Mouse (Mus musculus) urinary bladder, postnatal 10 days (tissue): ENCODE measurements around the gene Mdm2.

ENCODE experiments used
- DNase-seq: peaks from one replicate; pipeline ENCODE4 v3.0.0; 2022; ENCODE audit warnings: low spot score

Mdm2 gene

GRCm38 (mm10) chr10:117668546-117669300, 41.8 kb downstream of the Mdm2 start:
- no peak for DNase-seq

DNA sequence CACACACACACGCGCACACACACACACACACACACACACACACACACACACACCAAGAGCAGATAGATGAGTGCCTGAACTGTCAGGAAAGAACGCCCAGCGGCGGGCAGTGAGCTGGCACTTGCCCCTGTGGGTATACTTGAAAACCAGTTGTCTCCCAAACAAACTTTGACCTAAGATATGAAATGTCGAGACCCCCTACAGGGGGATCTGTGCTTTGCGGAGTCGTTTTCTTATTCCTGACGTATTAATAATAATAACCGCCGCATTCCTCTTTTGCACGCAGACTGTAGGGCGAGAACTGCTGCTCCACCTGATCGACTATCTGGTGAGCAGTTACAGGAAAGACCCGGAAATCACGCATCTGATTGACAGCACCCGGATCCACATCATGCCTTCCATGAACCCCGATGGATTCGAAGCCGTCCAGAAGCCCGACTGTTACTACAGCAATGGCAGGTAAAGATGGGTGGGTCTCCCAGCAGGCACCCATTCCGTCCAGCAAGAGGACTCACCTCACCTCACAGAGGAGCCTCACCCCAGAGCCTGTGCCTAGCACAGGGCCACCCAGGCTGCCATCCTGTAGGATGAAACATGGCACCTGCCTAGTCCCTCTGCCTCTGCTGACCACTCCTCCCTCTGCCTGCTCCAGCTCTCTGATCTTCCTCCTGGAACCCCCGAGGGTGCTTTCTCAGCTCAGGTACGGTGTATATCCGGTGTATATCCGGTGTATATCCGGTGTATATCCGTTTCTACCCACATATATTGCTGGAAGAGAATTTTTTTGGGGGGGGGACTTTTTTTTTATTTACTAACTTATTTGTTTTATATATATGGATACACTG, 42.7 kb downstream of the Mdm2 start:
- DNase-seq, result no peak

GRCm38 (mm10) chr10:117666947-117667630, 43.5 kb downstream of the Mdm2 start:
- no peak for DNase-seq

GRCm38 (mm10) chr10:117666361-117666760, 44.2 kb downstream of the Mdm2 start:
- DNase-seq, result no peak

DNA sequence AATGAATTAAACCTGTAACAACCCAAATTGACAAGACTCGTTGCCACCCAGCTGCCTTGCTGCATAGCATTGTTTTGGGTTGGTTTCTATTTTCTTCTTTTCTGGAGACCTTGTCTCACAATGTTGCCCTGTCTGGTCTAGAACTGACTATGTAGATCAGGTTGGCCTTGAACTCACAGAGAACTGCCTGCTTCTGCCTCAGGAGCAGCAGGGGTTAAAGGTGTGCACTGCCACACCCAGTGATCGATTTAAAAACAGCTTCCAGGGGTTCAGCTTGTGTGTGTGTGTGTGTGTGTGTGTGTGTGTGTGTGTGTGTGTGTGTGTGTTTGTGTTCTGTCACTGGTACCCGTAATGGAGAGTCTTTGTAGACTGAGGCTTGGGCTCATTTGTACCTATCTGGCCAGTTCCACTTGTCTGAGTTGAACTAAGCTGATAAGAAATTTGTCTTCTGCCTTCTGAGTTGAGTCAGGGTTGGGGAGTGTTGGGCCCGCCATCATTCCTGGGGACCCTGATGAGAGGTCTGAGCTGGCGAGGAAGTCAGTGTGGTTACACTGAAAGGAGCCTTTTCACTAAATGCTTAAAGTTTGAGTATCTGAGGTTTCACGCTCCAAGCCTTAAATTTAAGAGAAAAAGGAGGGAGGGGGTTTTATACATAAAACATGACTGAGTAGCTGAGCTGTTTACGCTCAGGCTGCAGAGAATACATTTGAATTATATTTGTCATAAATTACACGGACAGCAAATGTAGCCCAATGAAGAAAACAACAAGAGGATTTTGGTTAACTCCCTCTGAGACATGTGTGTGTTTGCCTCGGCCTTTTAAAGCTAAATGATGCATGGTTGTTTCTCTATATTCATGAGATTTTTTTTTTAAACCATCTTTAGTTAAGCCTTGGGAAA, 44.9 kb downstream of the Mdm2 start:
- DNase-seq, result no peak

DNA sequence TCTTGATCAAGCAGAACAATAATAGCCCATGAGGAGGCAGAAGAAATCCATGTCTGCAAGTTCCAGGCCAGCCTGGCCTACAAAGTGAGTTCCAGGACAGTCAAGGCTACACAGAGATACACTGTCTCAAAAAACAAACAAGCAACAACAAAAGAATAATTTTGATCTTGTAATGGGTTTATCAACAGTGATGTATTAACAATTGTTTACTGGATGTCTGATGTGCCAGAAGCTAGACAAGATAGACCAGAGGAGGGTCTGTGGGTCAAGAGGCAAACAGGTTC, 45.7 kb downstream of the Mdm2 start:
- DNase-seq, result no peak

DNA sequence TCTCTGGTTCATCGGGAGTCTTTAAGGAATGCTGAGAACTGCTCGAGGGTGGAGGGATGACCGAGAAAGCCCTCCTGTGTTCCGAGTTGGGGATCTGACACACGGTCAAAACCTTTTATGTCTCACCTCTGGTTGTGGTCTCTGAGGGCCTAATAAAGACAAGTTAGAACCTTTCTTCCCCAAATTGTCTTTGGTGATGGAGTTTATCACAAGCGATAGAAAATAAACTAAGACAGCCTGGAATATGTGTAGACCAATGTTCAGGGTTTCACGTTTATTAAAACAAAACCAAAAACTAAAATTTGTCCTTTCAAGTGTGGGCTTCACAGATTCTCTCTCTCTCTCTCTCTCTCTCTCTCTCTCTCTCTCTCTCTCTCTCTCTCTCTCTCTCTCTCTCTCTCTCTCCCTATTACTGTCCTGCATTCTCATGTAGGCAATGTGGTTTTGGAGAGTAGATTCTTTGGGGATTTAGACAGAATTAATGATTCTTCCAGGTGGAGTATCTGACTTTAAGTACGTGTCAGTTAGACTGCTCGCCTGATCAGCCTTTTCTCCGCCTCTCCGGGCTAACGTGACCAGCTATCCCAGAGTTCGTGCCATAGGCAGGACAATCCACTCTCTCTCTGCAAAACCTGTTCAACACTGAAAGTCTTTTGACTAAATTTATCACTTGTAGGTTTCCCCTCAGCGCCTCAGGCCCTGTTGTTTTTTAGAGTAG, 46.2 kb downstream of the Mdm2 start:
- DNase-seq, result no peak

- DNase-seq, result no peak
Measured at GRCm38 (mm10) chr10:117663865-117664200, 46.7 kb downstream of the Mdm2 start.

DNA sequence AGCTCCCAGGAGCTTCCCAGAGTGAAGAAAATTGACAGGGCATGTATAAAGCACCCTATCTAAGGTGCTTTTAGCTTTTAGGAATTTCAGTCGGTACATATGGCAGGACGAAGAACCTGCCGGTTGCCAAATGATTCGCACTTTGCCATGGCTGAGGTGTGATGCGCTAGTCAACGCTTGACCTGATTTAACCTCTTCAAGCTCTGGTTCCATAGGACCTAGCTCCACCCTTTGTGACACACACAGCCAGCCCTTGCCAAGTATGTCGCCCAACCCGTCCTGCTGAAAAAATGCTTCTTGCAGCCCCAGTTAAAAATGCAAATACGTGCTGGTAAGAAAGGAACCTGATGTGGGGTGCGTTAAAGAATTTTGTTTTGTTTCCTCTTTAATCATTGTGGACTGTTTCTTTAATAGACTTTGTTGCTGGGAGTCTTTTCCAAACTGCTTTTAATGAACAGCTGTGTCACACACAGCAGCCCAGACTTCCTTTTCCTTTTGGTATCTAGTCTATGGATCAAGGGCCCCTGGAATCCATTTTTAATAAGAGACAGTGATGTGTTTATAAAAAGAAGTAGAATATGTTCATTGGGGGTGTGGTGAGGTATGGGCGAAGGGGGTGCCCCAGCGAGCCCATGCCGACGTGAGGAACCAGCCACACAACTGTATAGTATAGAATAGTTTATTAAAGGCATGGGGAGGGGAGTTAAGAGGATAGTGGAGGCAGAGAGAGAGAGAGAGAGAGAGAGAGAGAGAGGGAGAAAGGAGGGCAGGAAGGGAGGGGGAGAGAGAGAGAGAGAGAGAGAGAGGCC, 47.3 kb downstream of the Mdm2 start:
- no peak for DNase-seq

GRCm38 (mm10) chr10:117662316-117663055, 48.1 kb downstream of the Mdm2 start:
- DNase-seq, result no peak

DNA sequence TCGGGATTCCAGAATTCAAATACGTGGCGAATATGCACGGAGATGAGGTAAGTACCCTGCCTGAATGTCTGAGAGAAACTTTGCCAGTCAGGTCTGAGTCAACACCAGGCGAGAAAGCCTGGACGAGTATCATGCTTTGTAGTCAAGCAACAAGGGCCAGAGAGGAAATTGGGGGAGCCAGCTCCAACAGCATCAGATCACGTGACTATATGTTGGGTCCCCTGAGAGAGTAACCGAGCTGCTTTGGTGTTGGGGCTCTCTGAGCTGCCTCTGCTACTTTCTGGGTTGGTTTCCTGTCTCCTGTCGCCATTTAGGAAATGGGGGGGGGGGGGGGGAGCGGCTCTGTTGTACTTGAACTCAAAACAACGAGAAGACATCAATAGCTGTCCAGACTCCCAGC, 50.7 kb downstream of the Mdm2 start:
- DNase-seq, result no peak

GRCm38 (mm10) chr10:117659430-117659813, 51.1 kb downstream of the Mdm2 start:
- DNase-seq, result no peak

DNA sequence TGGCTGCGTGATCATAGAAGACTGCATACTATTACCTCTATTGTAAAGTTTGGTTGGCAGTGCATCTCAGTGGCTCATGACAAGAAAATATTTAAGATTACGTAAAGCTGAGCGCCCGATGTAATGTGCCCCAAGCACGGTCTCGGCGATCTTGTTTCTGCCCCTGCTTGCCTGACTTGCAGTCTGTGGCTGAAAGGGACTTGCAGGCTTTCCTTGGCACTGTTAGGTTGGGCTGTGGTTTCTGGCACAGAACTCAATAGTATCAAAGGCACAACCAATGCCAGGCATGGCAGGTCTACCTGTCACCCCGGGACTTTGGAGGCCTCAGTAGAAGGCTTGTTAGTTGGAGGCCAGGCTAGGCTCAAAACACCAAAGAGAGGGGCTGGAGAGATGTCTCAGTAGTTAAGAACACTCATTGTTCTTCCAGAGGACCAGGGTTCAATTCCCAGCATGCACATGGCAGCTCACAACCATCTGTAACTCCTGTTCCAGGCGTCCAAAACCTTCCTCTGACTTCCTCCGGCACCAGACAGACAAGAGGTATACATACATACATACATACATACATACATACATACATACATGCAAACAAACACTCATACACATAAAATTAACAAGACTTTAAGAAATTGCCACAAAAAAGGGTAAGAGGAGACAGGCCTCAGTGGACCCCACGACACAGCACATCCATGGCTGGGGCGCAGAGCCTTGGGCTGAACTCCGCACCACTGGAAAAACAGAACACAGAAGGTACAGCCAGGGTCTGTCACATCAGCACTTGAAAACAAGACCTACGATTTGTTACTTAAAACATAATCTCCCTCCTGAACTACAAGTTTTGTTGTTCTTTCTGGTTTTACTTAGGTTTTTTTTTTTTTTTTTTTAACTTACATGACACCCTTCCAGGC, 51.8 kb downstream of the Mdm2 start:
- no peak for DNase-seq

DNA sequence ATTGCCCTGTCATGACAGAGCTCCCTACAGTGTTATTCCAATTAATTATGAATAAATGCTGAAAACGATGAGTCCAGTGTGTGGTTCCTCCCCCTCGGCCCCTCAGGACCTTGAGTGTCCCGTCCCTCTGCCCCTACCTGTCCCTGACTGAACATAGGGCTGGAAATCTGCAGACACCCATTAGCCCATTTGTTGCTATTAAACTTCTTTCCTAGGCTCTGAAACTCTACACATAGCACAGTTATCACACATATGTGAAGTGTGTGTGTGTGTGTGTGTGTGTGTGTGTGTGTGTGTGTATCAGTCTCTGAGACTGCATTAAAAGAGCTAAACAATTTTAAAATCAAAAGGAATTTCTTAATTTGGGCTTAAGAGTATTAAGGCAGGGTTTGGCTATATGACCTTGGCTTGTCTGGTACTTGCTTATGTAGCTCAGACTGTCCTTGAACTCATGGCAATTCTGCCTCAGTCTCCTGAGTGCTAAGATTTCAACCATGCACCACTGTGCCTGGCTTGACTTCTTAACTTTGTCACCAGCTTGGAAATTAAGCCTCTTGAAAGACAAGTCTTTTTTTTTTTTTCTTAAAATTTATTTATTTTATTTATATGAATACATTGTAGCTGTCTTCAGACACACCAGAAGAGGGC, 52.8 kb downstream of the Mdm2 start:
- DNase-seq, result no peak

- no peak for DNase-seq
Measured at GRCm38 (mm10) chr10:117656985-117657658, 53.4 kb downstream of the Mdm2 start.

GRCm38 (mm10) chr10:117656662-117656962, 53.9 kb downstream of the Mdm2 start:
- DNase-seq, result no peak

DNA sequence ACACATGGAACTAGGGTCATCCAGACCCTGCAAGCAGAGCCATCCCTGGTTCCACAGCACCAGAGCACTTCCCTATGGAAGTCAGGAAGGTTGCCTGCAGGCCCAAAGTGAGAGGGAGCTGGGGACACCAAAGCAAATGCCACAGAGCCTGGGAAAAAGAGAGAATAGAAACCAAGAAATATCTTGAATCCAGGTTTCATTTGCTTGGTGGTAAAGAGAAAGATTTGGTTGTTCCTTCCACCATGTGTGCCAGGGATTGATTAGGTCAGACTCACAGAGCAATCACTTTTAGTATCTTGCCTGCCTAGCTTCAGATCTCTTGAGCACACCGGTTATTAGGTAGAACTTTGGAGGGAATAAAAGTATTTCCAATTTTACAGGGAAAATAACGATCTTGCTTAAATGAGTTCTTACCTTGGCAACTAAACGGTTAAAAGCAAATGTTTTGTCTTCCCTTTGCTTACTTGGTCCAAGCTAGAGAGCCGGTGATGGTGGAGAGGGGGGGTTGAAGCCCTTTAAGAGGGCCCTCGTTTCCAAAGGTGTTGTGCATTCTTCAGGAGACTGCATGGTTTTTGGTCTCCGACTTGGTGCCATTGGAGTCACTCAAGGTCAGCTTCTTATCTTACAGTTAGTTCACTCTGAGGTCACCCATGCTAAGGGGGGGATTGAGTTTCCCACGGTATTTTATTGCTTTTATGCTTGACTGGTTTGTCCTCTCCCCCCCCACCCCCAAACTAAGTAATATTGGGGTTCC, 54.5 kb downstream of the Mdm2 start:
- DNase-seq, result no peak
